Mouse (Mus musculus) cerebellum, adult 9-10 months (tissue): Measurements from ENCODE around the gene Golga7b.

Experiments
- DNase-seq: peaks from one replicate; pipeline ENCODE4 v3.0.0; 2022

Golga7b gene

GRCm38 (mm10) chr19:42247519-42247918, at the start of gene Golga7b:
Gene Golga7b, plus strand, starts transcription at chr19:42247574.
- DNase-seq: no peak

- DNase-seq: no peak
Measured at GRCm38 (mm10) chr19:42198026-42198425, 49.3 kb upstream of the Golga7b start.

GRCm38 (mm10) chr19:42201696-42202381, 45.5 kb upstream of the Golga7b start, which contains the start of gene Sfrp5:
Gene Sfrp5, minus strand, starts transcription at chr19:42202252.
- DNase-seq: no peak

GRCm38 (mm10) chr19:42202467-42202866, 44.9 kb upstream of the Golga7b start:
- peak; percentile 59 for DNase-seq

- peak; percentile 92 for DNase-seq
Measured at GRCm38 (mm10) chr19:42204306-42204705, 43.1 kb upstream of the Golga7b start.

- DNase-seq: no peak
Measured at GRCm38 (mm10) chr19:42205201-42205600, 42.2 kb upstream of the Golga7b start.

- DNase-seq: no peak
Measured at GRCm38 (mm10) chr19:42209485-42209884, 37.9 kb upstream of the Golga7b start.

GRCm38 (mm10) chr19:42209976-42210375, 37.4 kb upstream of the Golga7b start:
- no peak for DNase-seq

- no peak for DNase-seq
Measured at GRCm38 (mm10) chr19:42211936-42212335, 35.4 kb upstream of the Golga7b start.

- no peak for DNase-seq
Measured at GRCm38 (mm10) chr19:42214601-42215000, 32.8 kb upstream of the Golga7b start.

- peak; percentile 36 for DNase-seq
Measured at GRCm38 (mm10) chr19:42216699-42217373, 30.5 kb upstream of the Golga7b start.

GRCm38 (mm10) chr19:42217374-42217763, 30.0 kb upstream of the Golga7b start:
- peak; percentile 87 for DNase-seq

- DNase-seq: no peak
Measured at GRCm38 (mm10) chr19:42226451-42226850, 20.9 kb upstream of the Golga7b start.

- DNase-seq: no peak
Measured at GRCm38 (mm10) chr19:42229499-42230287, 17.7 kb upstream of the Golga7b start.

GRCm38 (mm10) chr19:42230288-42230568, 17.1 kb upstream of the Golga7b start:
- DNase-seq: no peak

GRCm38 (mm10) chr19:42230986-42231385, 16.4 kb upstream of the Golga7b start:
- no peak for DNase-seq

GRCm38 (mm10) chr19:42237602-42238340, 9.6 kb upstream of the Golga7b start:
- no peak for DNase-seq

- DNase-seq: no peak
Measured at GRCm38 (mm10) chr19:42238341-42238715, 9.0 kb upstream of the Golga7b start.

GRCm38 (mm10) chr19:42240881-42241280, 6.5 kb upstream of the Golga7b start:
- no peak for DNase-seq

- DNase-seq: no peak
Measured at GRCm38 (mm10) chr19:42243401-42243800, 4.0 kb upstream of the Golga7b start.

GRCm38 (mm10) chr19:42246626-42247025, 748 bp upstream of the Golga7b start:
- DNase-seq: no peak

GRCm38 (mm10) chr19:42249976-42250914, 2.9 kb downstream of the Golga7b start:
- DNase-seq: no peak
